Mouse (Mus musculus) lung, postnatal 0 days (tissue): ENCODE measurements around the gene Tsc2. TPM values are rescaled to one million over a fixed set of nuclear protein-coding genes. Genes with fewer than 3 reads are reported as not detected.

ENCODE experiments used
- ATAC-seq: fragments of 200-750 bp; cut with Nextera tagmentation; 2 replicates; pipeline ENCODE4 v1.8.0; 2017; ENCODE audit warnings: moderate library complexity
- DNase-seq: peaks from one replicate; pipeline ENCODE4 v3.0.0-alpha.2; 2016; ENCODE audit warnings: low spot score
- H3K27ac ChIP-seq: fragments of 300-500 bp; sonication (generic); 2 replicates; pipeline ENCODE4 v1.5.1; 2014; ENCODE audit warnings: antibody characterized with exemption, mild to moderate bottlenecking, low read length, mixed read lengths
- H3K27me3 ChIP-seq: fragments of 300-500 bp; sonication (generic); replicated peaks from 2 replicates; pipeline ENCODE4 v1.6.1; 2014; ENCODE audit warnings: low read length, mixed read lengths; ENCODE audit not compliant: insufficient read depth
- H3K36me3 ChIP-seq: fragments of 300-500 bp; sonication (generic); 2 replicates; pipeline ENCODE4 v1.6.1; 2014; ENCODE audit warnings: low read length, mixed read lengths; ENCODE audit not compliant: insufficient read depth
- H3K4me1 ChIP-seq: fragments of 300-500 bp; sonication (generic); 2 replicates; pipeline ENCODE4 v1.6.1; 2014; ENCODE audit warnings: antibody characterized with exemption, low read depth, low read length, mixed read lengths; ENCODE audit not compliant: insufficient read depth
- H3K4me2 ChIP-seq: fragments of 300-500 bp; sonication (generic); replicated peaks from 2 replicates; pipeline ENCODE4 v1.6.1; 2014; ENCODE audit warnings: low read depth, mild to moderate bottlenecking, low read length, moderate library complexity, mixed read lengths
- H3K4me3 ChIP-seq: fragments of 300-500 bp; sonication (generic); 2 replicates; pipeline ENCODE4 v1.5.1; 2014; ENCODE audit warnings: low read depth, low read length
- H3K9ac ChIP-seq: fragments of 300-500 bp; sonication (generic); replicated peaks from 2 replicates; pipeline ENCODE4 v1.6.1; 2014; ENCODE audit warnings: low read depth, mild to moderate bottlenecking
- H3K9me3 ChIP-seq: fragments of 300-500 bp; sonication (generic); 2 replicates; pipeline ENCODE4 v1.6.1; 2016; ENCODE audit warnings: low read length, mixed read lengths
- CTCF ChIP-seq: IDR thresholded peaks from 2 replicates; pipeline ENCODE4 v1.5.1; 2016; ENCODE audit warnings: antibody characterized with exemption, mild to moderate bottlenecking
- EP300 ChIP-seq: IDR thresholded peaks from 2 replicates; pipeline ENCODE4 v1.6.1; 2016; ENCODE audit warnings: antibody characterized with exemption, mild to moderate bottlenecking, control low read depth
- WGBS: fragments of 180-500 bp; shearing (Covaris S2); extraction: QIAGEN DNeasy Blood & Tissue Kit; methylation state at CpG from one replicate; pipeline ENCODE4 v1.1.7; 2014; 5-methylcytosine and 5-hydroxymethylcytosine counted together
- polyA plus RNA-seq: library from polyadenylated mRNA; unstranded; fragments of >200 nt; fragmentation: Nextera tagmentation; extraction: Ambion mirVana; gene quantifications from 2 replicates; pipeline ENCODE4 v1.2.1, GENCODE M21; 2015

Gene Tsc2
- polyA plus RNA-seq, 1 experiment from 2014 or later = 31.7 TPM

GRCm38 (mm10) chr17:24586532-24586931 is 45.9 kb downstream of the Tsc2 start:
- Histone ChIP-seq H3K27me3 (no peaks in the 10 kb centered on the region), H3K4me3 (no peak overlapping the region), H3K9me3 (no peaks in the 10 kb centered on the region), H3K27ac (no peak overlapping the region), H3K4me2 (no peak overlapping the region), H3K4me1 (no peaks in the 10 kb centered on the region), H3K36me3 (peaks cover 44% of the 10 kb centered on the region), H3K9ac (no peak overlapping the region)
- DNase-seq (no peak), ATAC-seq (no peak)
- 94% methylated on average over 4 of the region's 4 CpGs for WGBS
- TF ChIP-seq EP300 (no peak), CTCF (no peak)

GRCm38 (mm10) chr17:24584520-24584919 is 47.9 kb downstream of the Tsc2 start:
- DNase-seq = peak; percentile 78
- TF ChIP-seq CTCF (no peak), EP300 (no peak)
- no peaks in the 10 kb centered on the region for H3K27me3 ChIP-seq
- WGBS = 35% methylated on average over 3 of the region's 3 CpGs
- ATAC-seq = peak; percentile 54
- H3K36me3 ChIP-seq = peaks cover 54% of the 10 kb centered on the region
- no peak overlapping the region for H3K4me2 ChIP-seq
- H3K9me3 ChIP-seq = no peaks in the 10 kb centered on the region
- H3K4me1 ChIP-seq = no peaks in the 10 kb centered on the region
- H3K4me3 ChIP-seq = no peak overlapping the region
- peak overlapping the region; percentile 58 for H3K27ac ChIP-seq
- no peak overlapping the region for H3K9ac ChIP-seq

GRCm38 (mm10) chr17:24583599-24584460 is 48.6 kb downstream of the Tsc2 start:
- no peak overlapping the region for H3K4me2 ChIP-seq
- TF ChIP-seq EP300 (no peak), CTCF (no peak)
- H3K36me3 ChIP-seq = peaks cover 55% of the 10 kb centered on the region
- H3K27me3 ChIP-seq = no peaks in the 10 kb centered on the region
- WGBS = 60% methylated on average over 5 of the region's 5 CpGs
- H3K4me3 ChIP-seq = no peak overlapping the region
- H3K9ac ChIP-seq = no peak overlapping the region
- H3K27ac ChIP-seq = peak overlapping the region; percentile 58
- DNase-seq = peak; percentile 70
- H3K4me1 ChIP-seq = no peaks in the 10 kb centered on the region
- H3K9me3 ChIP-seq = no peaks in the 10 kb centered on the region
- ATAC-seq = peak; percentile 25; the same call in 1 of the 2 replicates

- WGBS = 90% methylated on average over 2 of the region's 2 CpGs
- Histone ChIP-seq H3K27ac (no peak overlapping the region), H3K4me1 (no peaks in the 10 kb centered on the region), H3K9me3 (no peaks in the 10 kb centered on the region), H3K4me3 (no peak overlapping the region), H3K27me3 (no peaks in the 10 kb centered on the region), H3K4me2 (no peak overlapping the region), H3K9ac (no peak overlapping the region), H3K36me3 (peaks cover 42% of the 10 kb centered on the region)
- TF ChIP-seq CTCF = no peak
- TF ChIP-seq EP300 = no peak
- ATAC-seq = no peak
- DNase-seq = no peak
These were observed 52.1 kb downstream of the Tsc2 start for GRCm38 (mm10) chr17:24580287-24580686.

GRCm38 (mm10) chr17:24579532-24579931 is 52.9 kb downstream of the Tsc2 start:
- whole genome bisulfite sequencing = 92% methylated on average over 3 of the region's 3 CpGs

GRCm38 (mm10) chr17:24573811-24574210 is 58.6 kb downstream of the Tsc2 start:
- H3K27ac ChIP-seq = no peak overlapping the region
- ATAC-seq (no peak), DNase-seq (no peak)
- H3K4me2 ChIP-seq = no peak overlapping the region
- no peak overlapping the region for H3K9ac ChIP-seq
- no peaks in the 10 kb centered on the region for H3K27me3 ChIP-seq
- H3K4me3 ChIP-seq = no peak overlapping the region
- TF ChIP-seq CTCF = no peak
- no peak for TF ChIP-seq EP300
- H3K4me1 ChIP-seq = no peaks in the 10 kb centered on the region
- WGBS = 91% methylated on average over 9 of the region's 9 CpGs
- H3K9me3 ChIP-seq = no peaks in the 10 kb centered on the region
- peaks cover 43% of the 10 kb centered on the region for H3K36me3 ChIP-seq

More at GRCm38 (mm10) chr17:24579532-24579931, 52.9 kb downstream of the Tsc2 start:
- Histone ChIP-seq H3K36me3 (peaks cover 45% of the 10 kb centered on the region), H3K4me2 (no peak overlapping the region), H3K27me3 (no peaks in the 10 kb centered on the region), H3K4me1 (no peaks in the 10 kb centered on the region), H3K9me3 (no peaks in the 10 kb centered on the region), H3K9ac (no peak overlapping the region), H3K27ac (no peak overlapping the region), H3K4me3 (no peak overlapping the region)
- no peak for TF ChIP-seq EP300
- TF ChIP-seq CTCF = no peak
- no peak for ATAC-seq
- DNase-seq = no peak
